Mouse (Mus musculus): ENCODE measurements around the gene Ccdc71. TPM values are rescaled to one million over a fixed set of nuclear protein-coding genes. Genes with fewer than 3 reads are reported as not detected.
A peak's percentile ranks its signal among the peaks of the same experiment; 100 is the strongest.

The Ccdc71 gene
- total RNA-seq, 2 experiments from 2014 or later, result 25.8 to 26.4 TPM

DNA sequence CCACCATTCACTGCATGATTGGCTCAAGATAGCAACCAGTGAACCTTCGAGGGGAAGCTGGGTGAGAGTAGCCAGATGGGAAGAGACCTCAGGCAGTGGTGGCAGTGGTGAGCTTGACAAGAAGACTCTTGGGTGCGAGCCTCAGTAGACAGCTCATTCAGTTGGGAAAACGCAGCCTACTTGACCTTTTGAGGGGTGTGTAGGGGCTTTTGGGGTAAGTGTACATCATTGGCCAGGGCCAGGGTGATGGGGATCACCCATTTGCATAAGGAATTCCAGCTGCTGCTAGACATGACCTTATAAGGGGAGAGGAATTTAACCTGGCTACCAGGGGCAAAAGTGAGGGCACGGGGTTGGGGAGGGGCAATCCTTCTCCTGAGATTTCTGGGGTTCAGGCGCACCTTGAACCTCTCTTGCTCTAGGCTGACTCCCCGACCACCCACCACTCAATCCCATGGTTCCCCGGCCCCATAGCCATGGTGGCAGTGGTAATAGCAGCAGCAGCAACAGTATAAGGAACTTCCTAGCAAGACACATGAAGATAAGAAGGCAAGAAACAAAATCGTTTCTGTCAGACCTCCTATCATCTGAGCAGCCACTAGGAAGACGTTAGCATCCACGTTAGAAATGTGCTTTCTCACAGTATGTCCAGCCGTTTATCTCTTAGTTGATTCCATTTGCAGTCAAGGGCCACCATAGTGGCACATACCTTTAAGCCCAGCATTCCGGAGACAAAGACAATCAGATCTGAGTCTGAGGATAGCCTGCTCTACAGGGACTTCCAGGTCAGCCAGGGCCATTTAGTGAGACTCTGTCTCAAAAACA, 4.4 kb upstream of the Ccdc71 start:
- intact Hi-C loops (cut with DNase I), result no loop called here

GRCm38 (mm10) chr9:108456953-108457352, 3.4 kb upstream of the Ccdc71 start:
- no peak for DNase-seq (ENCODE audit: low spot score)
- intact Hi-C loops (cut with DNase I), result no loop called here

More for the DNA sequence above, 4.4 kb upstream of the Ccdc71 start:
- DNase-seq (ENCODE audit: low spot score), result no peak

GRCm38 (mm10) chr9:108459939-108460318, 398 bp upstream of the Ccdc71 start:
- intact Hi-C loops (cut with DNase I), result no loop called here
- no peak for DNase-seq (ENCODE audit: low spot score)

DNA sequence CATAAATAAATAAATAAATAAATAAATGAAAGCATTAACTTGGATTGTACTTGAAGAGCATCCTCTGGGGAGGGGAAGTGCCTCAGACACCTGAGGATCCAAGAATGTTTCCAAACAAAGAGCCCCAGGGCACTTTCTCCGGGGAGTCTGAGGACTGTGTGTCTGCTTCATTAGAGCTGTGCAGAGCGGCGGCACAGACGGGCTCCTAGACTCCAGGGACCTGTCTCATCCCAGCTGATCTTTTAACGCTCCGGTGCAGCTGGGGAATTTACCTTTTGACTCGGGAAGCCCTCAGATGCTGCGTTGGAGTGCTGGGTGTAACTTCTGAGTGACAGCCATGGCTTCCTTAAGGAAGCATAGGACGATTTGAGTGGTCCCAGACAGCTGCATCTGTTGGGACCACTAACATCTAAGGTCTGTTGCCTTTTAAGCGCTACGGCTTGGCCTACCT, 879 bp downstream of the Ccdc71 start, which contains the start of gene Klhdc8b:
TSS of gene Klhdc8b (minus strand) at position 401 of the 451 bp plus-strand sequence.
- intact Hi-C loops (cut with DNase I), result loop anchor here (1.0 kb wide), 1 partner anchor 17 kb away; no protein-coding TSS in a partner anchor
- DNase-seq (ENCODE audit: low spot score), result no peak

DNA sequence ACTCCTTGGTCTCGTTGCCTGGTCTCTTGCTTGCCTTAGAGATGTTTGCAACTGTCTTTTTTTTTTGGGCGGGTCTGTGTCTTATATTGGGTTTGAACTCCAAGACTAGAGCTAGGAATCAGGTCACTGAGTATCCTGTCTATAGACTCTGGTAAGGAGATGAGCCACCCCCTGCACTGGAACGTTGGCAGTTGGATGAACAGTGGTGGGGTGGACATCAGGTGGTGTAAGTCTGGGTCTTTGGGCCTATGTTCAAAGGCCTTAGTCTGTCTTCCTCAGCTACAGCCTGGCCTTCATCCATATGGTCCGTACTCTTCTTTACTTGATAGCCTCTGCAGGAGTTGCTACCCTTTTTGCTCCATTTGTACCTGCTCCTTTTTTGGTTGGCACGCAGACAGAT, 1.3 kb downstream of the Ccdc71 start:
- intact Hi-C loops (cut with DNase I), result loop anchor here (1.0 kb wide), 1 partner anchor 17 kb away; no protein-coding TSS in a partner anchor
- no peak for DNase-seq (ENCODE audit: low spot score)

- no peak for DNase-seq (ENCODE audit: low spot score)
- intact Hi-C loops (cut with DNase I), result no loop called here
Measured at GRCm38 (mm10) chr9:108462192-108462591, 1.9 kb downstream of the Ccdc71 start.

DNA sequence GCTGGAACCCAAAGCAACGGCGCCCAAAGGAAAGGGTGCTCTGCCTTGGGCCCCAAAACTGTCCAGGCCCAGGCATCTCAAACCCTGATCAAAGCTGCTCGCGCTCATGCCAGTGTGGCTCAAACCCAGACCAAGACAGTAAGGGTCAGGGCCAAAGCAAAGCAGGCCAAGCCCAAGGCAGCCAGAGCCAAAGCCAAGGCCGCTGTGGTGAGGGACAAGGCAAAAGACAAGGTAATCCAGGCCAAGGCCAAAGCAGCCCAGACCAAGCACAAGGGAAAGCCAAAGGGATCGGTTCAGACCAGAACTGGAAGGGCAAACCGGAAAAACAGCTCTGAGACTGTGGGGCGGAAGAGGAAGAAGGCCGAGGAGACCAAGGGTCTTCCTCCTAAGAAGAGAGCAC, 3.4 kb downstream of the Ccdc71 start:
- intact Hi-C loops (cut with DNase I), result no loop called here
- DNase-seq (ENCODE audit: low spot score), result no peak

- intact Hi-C loops (cut with DNase I), result no loop called here
- DNase-seq (ENCODE audit: low spot score), result no peak
Measured at GRCm38 (mm10) chr9:108466219-108466618, 5.9 kb downstream of the Ccdc71 start.

DNA sequence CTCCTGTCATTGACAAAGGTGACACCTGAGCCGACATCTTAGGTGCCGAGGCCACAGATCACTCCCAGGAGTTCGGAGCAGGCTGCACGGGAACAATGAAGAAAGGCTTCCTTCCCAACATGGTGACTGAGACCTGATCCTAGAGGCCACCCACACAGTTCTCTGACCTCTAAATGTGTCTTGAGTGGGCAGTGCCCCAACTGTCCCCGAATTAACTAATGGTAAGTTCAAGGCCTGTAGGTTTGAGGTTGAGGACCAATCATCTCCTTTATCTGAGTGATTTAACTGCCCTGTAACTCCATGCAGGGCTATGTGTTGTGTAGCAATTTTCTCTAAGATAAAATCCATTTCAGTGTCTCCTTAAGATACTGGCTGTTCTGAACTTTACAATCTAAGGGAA, 9.1 kb downstream of the Ccdc71 start:
- DNase-seq (ENCODE audit: low spot score), result no peak
- intact Hi-C loops (cut with DNase I), result no loop called here

DNA sequence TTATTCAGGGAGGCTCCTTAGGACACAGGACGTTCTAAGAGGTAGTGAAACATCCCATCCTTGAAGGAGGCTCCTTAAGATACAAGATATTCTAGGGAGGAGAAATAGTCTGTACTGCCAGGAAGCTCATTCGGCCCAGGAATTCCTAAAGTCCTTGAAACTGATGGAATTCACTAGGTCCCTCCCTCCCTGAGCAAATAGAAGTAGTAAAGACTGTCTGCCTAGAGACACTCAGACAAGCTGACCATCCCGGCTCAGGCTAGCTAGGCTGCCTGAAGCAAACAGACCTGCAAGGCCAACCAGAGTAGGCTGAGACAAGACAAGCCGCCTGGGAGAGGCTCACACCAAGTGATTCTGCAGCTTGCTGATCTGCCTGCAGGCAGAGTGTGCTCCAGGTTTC, 9.5 kb downstream of the Ccdc71 start:
- DNase-seq (ENCODE audit: low spot score), result no peak
- intact Hi-C loops (cut with DNase I), result no loop called here

GRCm38 (mm10) chr9:108474528-108474927, 14.2 kb downstream of the Ccdc71 start:
- intact Hi-C loops (cut with DNase I), result no loop called here
- no peak for DNase-seq (ENCODE audit: low spot score)

DNA sequence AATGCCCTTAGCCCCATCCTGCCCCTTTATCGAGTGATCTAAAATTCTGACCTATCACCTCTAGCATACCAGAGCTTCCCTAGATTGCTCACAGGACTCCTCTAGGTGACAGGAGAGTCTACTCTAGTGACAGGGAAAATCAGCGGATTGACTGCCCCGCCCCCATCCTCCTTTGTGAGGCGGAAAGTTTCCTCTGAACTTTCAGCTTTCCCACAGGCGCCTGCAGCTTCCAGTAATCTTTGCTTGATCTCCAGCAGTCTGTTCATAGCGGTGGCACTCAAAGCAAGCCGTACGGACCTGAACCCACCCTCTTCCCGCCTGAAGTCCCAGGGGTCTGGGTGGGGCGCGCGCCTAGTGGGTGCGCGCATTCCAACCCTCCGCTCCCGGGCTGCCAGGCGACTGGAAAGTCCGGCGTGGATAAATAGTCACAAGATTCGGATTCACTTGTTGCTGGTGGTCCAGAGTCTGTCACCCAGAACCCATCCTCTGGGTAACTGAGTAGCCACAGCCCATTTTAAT, 18.4 kb downstream of the Ccdc71 start:
- DNase-seq (ENCODE audit: low spot score), result peak; percentile 85
- intact Hi-C loops (cut with DNase I), result loop anchor here (1.0 kb wide), 1 partner anchor 17 kb away; the partner anchor contains the start of gene Klhdc8b

GRCm38 (mm10) chr9:108479241-108479640, 18.9 kb downstream of the Ccdc71 start:
- intact Hi-C loops (cut with DNase I), result no loop called here
- no peak for DNase-seq (ENCODE audit: low spot score)

- intact Hi-C loops (cut with DNase I), result no loop called here
- peak; percentile 43 for DNase-seq (ENCODE audit: low spot score)
Measured at GRCm38 (mm10) chr9:108479721-108480351, 19.5 kb downstream of the Ccdc71 start, which contains the start of gene Lamb2. Gene Lamb2, plus strand, starts transcription at chr9:108479736.

DNA sequence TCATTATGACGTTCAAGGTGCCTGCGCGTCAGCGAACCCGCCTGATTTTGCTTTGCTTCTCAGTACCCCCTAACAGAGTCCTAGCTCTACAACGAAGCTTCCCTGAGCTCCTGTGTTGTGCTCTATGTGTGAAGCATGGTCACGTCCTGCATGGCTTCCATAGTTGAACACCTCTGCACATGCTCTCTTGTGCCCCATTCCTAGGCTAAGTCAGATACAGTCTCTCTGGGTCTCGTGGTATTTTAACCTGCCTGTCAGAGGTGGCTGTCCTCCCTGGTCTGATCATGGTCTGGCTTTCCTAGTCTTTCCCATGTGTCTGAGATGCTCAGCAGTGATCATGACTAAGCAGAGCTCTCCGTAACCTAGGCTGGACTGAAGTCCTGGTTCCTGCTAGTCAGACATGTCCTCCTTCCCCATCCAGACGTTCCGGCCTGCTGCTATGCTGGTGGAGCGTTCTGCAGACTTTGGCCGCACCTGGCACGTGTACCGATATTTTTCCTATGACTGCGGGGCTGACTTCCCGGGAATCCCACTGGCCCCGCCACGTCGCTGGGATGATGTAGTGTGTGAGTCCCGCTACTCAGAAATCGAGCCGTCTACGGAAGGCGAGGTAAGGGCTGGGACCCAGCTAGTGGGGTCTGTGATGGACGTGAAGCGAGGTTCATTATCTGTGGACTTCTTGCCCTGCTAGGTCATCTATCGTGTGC, 20.6 kb downstream of the Ccdc71 start:
- no peak for DNase-seq (ENCODE audit: low spot score)
- intact Hi-C loops (cut with DNase I), result no loop called here

- intact Hi-C loops (cut with DNase I), result no loop called here
- DNase-seq (ENCODE audit: low spot score), result no peak
Measured at GRCm38 (mm10) chr9:108481520-108482210, 21.3 kb downstream of the Ccdc71 start.

GRCm38 (mm10) chr9:108483051-108483790, 22.9 kb downstream of the Ccdc71 start:
- intact Hi-C loops (cut with DNase I), result no loop called here
- no peak for DNase-seq (ENCODE audit: low spot score)

- intact Hi-C loops (cut with DNase I), result no loop called here
- DNase-seq (ENCODE audit: low spot score), result no peak
Measured at GRCm38 (mm10) chr9:108484021-108484420, 23.7 kb downstream of the Ccdc71 start.

GRCm38 (mm10) chr9:108485301-108485875, 25.1 kb downstream of the Ccdc71 start:
- no peak for DNase-seq (ENCODE audit: low spot score)
- intact Hi-C loops (cut with DNase I), result no loop called here
